Mouse (Mus musculus) erythroid progenitor cell, adult 5-6 weeks (primary cell): ENCODE measurements around the gene Sp4. TPM values are rescaled to one million over a fixed set of nuclear protein-coding genes. Genes with fewer than 3 reads are reported as not detected.
A peak's percentile ranks its signal among the peaks of the same experiment; 100 is the strongest.

Experiments used
- ATAC-seq: replicated peaks from 2 replicates; pipeline ENCODE4 v1.8.0; 2016; ENCODE audit warnings: moderate number of reproducible peaks, mild to moderate bottlenecking, moderate TSS enrichment, inconsistent platforms; ENCODE audit not compliant: poor library complexity, low FRiP score, severe bottlenecking
- total RNA-seq, 2 experiments: library from RNA; stranded (forward) in 1 of 2; stranded (reverse) in 1 of 2; fragments of 150-400 nt in 1 of 2; fragments of 186-747, 209-891 nt in 1 of 2; gene quantifications; 2 replicates each; pipeline versions ENCODE4 v1.2.3 to v1.2.4; 2015 to 2017; ENCODE audit warnings: low replicate concordance in 2 of 2

Gene Sp4
- total RNA-seq, 2 experiments from 2014 or later: 47.2 to 54.1 TPM

- no peak for ATAC-seq
Measured at GRCm38 (mm10) chr12:118285099-118285498, 16.1 kb downstream of the Sp4 start.

- ATAC-seq: no peak
Measured at GRCm38 (mm10) chr12:118281961-118282360, 19.3 kb downstream of the Sp4 start.

GRCm38 (mm10) chr12:118276385-118276784 lies 24.9 kb downstream of the Sp4 start:
- ATAC-seq: no peak

GRCm38 (mm10) chr12:118264905-118265304 lies 36.3 kb downstream of the Sp4 start:
- no peak for ATAC-seq

- no peak for ATAC-seq
Measured at GRCm38 (mm10) chr12:118263878-118264277, 37.4 kb downstream of the Sp4 start.

GRCm38 (mm10) chr12:118255292-118255782 lies 45.9 kb downstream of the Sp4 start:
- ATAC-seq: 0 out of 2 replicates have a peak, but pooled peaks have one; percentile 14

GRCm38 (mm10) chr12:118221182-118221581 lies 80.1 kb downstream of the Sp4 start:
- ATAC-seq: no peak

GRCm38 (mm10) chr12:118220062-118220461 lies 81.2 kb downstream of the Sp4 start:
- no peak for ATAC-seq

- no peak for ATAC-seq
Measured at GRCm38 (mm10) chr12:118212163-118212562, 89.1 kb downstream of the Sp4 start.

- ATAC-seq: peak; percentile 95
Measured at GRCm38 (mm10) chr12:118198386-118199093, 102.7 kb downstream of the Sp4 start, which contains the start of gene Dnah11. Gene Dnah11, minus strand, starts transcription at chr12:118199043.

- ATAC-seq: no peak
Measured at GRCm38 (mm10) chr12:118196583-118196982, 104.7 kb downstream of the Sp4 start.

- ATAC-seq: peak; percentile 69
Measured at GRCm38 (mm10) chr12:118189535-118189934, 111.7 kb downstream of the Sp4 start.

GRCm38 (mm10) chr12:118187663-118188062 lies 113.6 kb downstream of the Sp4 start:
- no peak for ATAC-seq

GRCm38 (mm10) chr12:118186881-118187489 lies 114.3 kb downstream of the Sp4 start:
- ATAC-seq: no peak

- no peak for ATAC-seq
Measured at GRCm38 (mm10) chr12:118186120-118186880, 114.9 kb downstream of the Sp4 start.

Other genes with a start within 250 kb of the Sp4 start
- gene Dnah11, start 102.4 kb downstream of the Sp4 start, total RNA-seq (2015; ENCODE audit: low replicate concordance): not detected in 2 replicates
- not detected in 2 replicates for gene Dnah11, start 102.4 kb downstream of the Sp4 start, total RNA-seq (2017; ENCODE audit: low replicate concordance)